Mouse (Mus musculus): ENCODE data around the gene Cntn2. TPM values are rescaled to one million over a fixed set of nuclear protein-coding genes. Genes with fewer than 3 reads are reported as not detected.

Gene Cntn2
- 0.19 and 0.38 TPM in 2 replicates for polyA plus RNA-seq (2015; fragmentation: Nextera tagmentation; extraction: Ambion mirVana)

DNA sequence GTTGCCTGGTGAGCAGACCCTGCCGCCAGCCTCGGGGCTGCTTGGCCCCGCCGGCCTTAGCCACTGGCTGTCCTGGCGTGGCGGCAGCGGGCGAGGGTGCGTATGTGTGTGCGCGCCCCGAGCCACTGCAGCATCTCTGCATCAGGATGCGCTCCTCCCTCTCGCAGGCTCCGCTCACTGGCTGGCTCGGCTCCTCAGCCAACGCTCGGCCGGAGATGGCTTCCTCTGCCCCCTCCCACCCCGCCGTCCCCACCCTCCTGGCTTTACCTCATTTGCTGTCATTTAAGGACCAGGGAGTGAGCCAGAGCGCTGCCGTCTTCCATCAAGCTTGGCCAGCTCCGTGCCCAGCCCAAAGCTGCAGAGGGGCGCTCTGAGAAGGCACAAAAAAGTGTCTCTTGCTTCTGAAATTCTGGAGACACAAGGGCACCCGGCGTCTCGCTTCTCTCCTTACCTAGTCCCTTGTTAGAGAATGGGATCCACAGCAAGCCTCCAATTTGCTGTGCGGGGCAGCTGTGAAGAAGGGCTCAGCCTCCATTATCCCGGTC, at the start of gene Cntn2:
TSS of gene Cntn2 (minus strand) at position 495 of the 545 bp plus-strand sequence.
- Histone ChIP-seq H3K4me3 (peak within 1 kb of the TSS; percentile 5; the same call in 1 of the 2 replicates), H3K27me3 (peaks cover 75% of the 10 kb centered on the region), H3K4me1 (replicated peaks) (peaks cover 14% of the 10 kb centered on the region), H3K27ac (no peak within 1 kb of the TSS), H3K9me3 (replicated peaks) (no peaks in the 10 kb centered on the region), H3K4me2 (peak within 1 kb of the TSS; percentile 42), H3K36me3 (no peaks in the 10 kb centered on the region), H3K9ac (no peak within 1 kb of the TSS)
- peak; percentile 19; the same call in 1 of the 2 replicates for ATAC-seq (replicated peaks; ENCODE audit: insufficient number of reproducible peaks, insufficient read depth, low FRiP score, low read depth)
- 2% methylated on average over 30 of the region's 30 CpGs for WGBS

DNA sequence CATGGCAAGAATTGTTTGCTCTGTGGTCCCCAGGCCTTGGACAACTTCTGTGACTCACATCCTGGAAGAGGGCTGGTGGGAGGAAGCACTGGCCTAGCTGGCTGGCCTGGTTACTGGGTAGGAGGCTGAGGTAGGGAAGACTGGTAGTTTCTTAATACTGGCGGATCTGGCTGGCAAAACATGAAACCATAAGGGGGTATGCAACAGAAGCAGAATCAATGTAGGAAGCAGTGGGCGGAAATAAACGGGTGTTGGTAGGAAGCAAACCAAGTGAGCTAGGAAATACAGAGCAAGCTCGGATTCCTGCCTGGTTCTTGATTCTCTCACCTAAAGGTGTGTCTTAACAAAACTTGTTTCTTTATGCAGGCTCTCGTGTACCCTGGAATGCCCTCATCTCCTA, 49.1 kb upstream of the Cntn2 start:
- no peaks in the 10 kb centered on the region for H3K9me3 ChIP-seq (replicated peaks)
- 81% methylated on average over 5 of the region's 5 CpGs for WGBS
- peaks cover 2% of the 10 kb centered on the region; the same call in 1 of the 2 replicates for H3K4me1 ChIP-seq (replicated peaks)
- ATAC-seq (replicated peaks; ENCODE audit: insufficient number of reproducible peaks, insufficient read depth, low FRiP score, low read depth), result no peak
- H3K36me3 ChIP-seq, result no peaks in the 10 kb centered on the region
- no peak overlapping the region for H3K4me2 ChIP-seq
- peaks cover 28% of the 10 kb centered on the region for H3K27me3 ChIP-seq
- H3K27ac ChIP-seq, result no peak overlapping the region
- H3K4me3 ChIP-seq, result no peak overlapping the region
- no peak overlapping the region for H3K9ac ChIP-seq

DNA sequence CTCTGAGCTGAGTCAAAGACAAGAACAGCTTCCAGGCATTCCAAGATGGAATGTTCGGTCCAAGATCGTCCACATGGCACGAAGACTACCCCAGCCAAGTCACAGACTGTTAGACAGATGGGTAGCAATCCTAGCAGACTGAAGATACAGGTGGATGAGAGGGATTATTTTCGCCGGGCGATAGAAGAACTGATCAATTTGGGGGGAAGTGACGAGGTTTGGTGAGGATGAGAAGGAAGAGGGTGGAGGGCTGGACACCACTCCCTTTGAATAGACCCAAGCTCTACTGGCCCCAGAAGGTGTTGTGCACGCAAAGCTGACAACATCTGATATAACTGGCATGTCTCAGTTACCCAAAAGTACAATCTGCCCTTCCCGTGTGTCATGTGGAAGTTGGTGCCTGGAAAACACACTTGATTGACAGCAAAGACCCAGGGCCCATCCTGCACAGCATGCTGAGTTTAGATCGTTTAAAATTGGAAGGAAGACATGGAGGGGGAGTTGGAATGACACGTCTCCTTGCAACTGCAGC, 48.4 kb upstream of the Cntn2 start:
- no peak overlapping the region for H3K9ac ChIP-seq
- WGBS, result 72% methylated on average over 11 of the region's 11 CpGs
- H3K27ac ChIP-seq, result no peak overlapping the region
- H3K4me1 ChIP-seq (replicated peaks), result peaks cover 5% of the 10 kb centered on the region; the same call in 1 of the 2 replicates
- H3K9me3 ChIP-seq (replicated peaks), result no peaks in the 10 kb centered on the region
- no peak overlapping the region for H3K4me2 ChIP-seq
- peaks cover 23% of the 10 kb centered on the region for H3K27me3 ChIP-seq
- no peak for ATAC-seq (replicated peaks; ENCODE audit: insufficient number of reproducible peaks, insufficient read depth, low FRiP score, low read depth)
- no peaks in the 10 kb centered on the region for H3K36me3 ChIP-seq
- no peak overlapping the region for H3K4me3 ChIP-seq

DNA sequence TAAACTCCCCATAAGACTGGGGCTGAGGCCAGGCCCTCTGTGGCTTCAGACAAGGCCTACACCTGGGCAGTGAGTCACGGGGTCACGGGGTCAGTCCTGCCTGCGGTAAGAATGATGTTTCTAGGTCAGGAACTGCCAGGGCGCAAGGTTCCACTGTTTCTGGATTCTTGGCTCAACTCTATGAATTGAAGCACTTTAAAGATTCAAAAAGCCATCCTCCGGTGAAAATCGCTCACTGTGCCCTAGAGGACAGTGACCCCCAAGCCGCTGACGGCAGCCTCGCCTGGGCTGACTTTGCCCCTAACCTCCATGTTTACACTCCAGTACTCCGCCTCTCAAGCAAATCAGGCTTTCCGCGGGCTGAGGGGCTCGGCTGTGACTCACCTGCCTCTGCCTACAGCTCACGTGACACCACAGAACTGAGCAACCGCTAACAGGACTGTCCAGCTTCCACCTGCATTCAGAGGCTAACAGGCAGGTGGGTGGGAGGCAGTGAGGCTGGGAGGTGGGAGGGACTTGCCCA, 43.7 kb upstream of the Cntn2 start:
- H3K4me2 ChIP-seq, result no peak overlapping the region
- H3K27ac ChIP-seq, result no peak overlapping the region
- no peaks in the 10 kb centered on the region for H3K36me3 ChIP-seq
- WGBS, result 45% methylated on average over 15 of the region's 15 CpGs
- H3K9ac ChIP-seq, result no peak overlapping the region
- ATAC-seq (replicated peaks; ENCODE audit: insufficient number of reproducible peaks, insufficient read depth, low FRiP score, low read depth), result no peak
- no peaks in the 10 kb centered on the region for H3K9me3 ChIP-seq (replicated peaks)
- H3K4me3 ChIP-seq, result no peak overlapping the region
- H3K27me3 ChIP-seq, result no peaks in the 10 kb centered on the region
- 0 out of 2 replicates have a peak, but pooled peaks cover 5% of the 10 kb centered on the region for H3K4me1 ChIP-seq (replicated peaks)

DNA sequence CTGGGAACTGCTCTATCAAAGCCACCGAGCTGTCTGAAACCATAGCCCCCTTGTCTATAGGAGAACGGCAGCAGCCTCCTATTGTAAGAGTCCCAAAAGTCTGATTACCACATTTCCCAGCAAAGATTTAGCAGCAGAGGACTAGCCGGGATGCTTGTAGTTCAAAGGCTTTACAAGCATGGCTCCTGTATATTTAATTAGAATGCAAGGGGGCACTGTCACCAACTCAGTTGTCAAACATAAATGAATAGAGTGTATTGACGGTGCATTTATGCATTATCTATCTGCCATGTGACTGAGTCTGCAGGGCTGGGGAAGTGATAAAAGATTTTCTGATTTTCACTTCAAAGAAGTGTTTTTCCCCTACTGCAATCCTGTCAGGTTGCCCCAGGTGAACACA, 42.3 kb upstream of the Cntn2 start:
- no peak overlapping the region for H3K4me3 ChIP-seq
- no peaks in the 10 kb centered on the region for H3K9me3 ChIP-seq (replicated peaks)
- 0 out of 2 replicates have a peak, but pooled peaks cover 5% of the 10 kb centered on the region for H3K4me1 ChIP-seq (replicated peaks)
- no peak overlapping the region for H3K27ac ChIP-seq
- ATAC-seq (replicated peaks; ENCODE audit: insufficient number of reproducible peaks, insufficient read depth, low FRiP score, low read depth), result no peak
- H3K36me3 ChIP-seq, result no peaks in the 10 kb centered on the region
- no peak overlapping the region for H3K4me2 ChIP-seq
- 72% methylated on average over 4 of the region's 4 CpGs for WGBS
- no peak overlapping the region for H3K9ac ChIP-seq
- no peaks in the 10 kb centered on the region for H3K27me3 ChIP-seq

DNA sequence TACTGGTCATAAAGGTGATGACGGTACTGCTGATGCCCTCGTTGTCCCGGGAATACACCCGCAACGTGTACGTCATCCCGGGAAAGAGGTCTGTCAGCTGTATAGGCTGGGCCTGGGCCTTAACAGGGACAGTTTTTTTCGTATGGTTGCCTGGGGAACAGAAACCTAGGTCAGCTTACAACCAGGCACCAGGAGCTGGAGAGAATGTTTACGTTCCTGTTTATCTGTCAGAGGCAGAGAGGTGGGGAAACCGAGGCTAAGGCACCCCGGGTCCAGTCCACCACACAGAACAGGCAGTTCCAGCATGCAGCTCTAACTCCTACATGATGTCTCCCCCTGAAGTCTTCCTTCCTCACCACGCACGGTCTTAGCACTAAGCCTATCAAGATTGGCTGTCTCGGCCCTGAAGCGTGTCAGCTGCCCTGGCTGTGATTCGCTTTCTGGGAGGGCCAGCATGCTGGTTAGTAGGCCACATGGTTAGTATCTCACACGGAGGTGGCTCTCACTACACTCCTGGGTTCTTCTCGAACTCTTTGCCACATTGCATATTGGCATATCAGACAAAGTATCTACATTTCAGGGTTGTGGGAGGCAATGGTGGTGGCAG, 40.0 kb upstream of the Cntn2 start:
- Histone ChIP-seq H3K27ac (no peak overlapping the region), H3K4me2 (no peak overlapping the region), H3K4me3 (no peak overlapping the region), H3K27me3 (0 out of 2 replicates have a peak, but pooled peaks cover 4% of the 10 kb centered on the region), H3K4me1 (replicated peaks) (0 out of 2 replicates have a peak, but pooled peaks cover 3% of the 10 kb centered on the region), H3K9ac (no peak overlapping the region), H3K36me3 (no peaks in the 10 kb centered on the region), H3K9me3 (replicated peaks) (no peaks in the 10 kb centered on the region)
- 68% methylated on average over 18 of the region's 18 CpGs for WGBS
- ATAC-seq (replicated peaks; ENCODE audit: insufficient number of reproducible peaks, insufficient read depth, low FRiP score, low read depth), result no peak

DNA sequence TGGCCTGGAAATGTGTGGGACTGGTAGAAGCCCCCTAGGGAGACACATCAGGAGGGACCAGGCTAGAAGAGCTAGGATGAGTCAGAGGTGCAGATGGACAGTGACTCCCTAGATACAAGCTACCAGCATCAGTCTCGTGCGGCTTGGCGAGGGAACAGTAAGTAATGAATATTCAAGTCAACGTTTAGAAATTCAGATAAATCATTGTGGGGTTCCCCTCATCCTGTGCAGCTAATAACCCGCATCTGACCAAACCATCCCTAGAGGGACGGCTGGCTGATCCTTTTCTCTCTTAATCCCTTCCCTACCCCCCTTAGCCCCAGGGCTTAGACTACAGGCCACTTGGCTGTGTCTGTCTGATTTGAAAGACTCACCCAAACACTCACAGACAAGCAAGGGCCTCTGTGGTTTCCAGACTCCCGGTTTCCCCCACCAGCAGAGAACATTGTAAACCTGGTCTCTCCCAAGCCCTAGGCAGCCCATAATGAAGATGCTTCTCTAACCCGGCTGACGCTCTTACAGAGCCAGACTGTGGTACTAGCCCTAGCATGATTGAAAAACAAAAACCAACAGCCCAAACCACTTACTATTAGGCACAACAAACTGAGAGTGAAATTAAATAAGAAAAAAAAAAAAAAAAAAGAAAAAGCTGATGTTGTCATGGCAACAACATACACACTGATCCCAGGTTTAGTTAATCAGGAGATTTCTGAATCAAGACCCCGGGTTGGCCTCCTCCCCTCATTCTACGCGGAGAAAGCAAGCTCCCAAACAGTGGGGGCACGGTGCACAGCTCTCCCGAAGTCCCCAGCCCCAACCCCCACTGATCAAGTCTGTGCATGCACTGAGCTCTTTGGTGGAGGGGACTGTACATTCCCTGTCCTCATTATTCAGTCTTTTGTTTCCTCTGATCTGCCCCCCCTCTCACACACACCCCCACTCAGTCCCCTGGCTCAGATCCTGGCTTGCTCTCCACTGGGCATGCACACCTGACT, 39.1 kb upstream of the Cntn2 start:
- Histone ChIP-seq H3K27ac (no peak overlapping the region), H3K4me3 (no peak overlapping the region), H3K9ac (no peak overlapping the region), H3K4me2 (no peak overlapping the region), H3K9me3 (replicated peaks) (no peaks in the 10 kb centered on the region), H3K27me3 (0 out of 2 replicates have a peak, but pooled peaks cover 5% of the 10 kb centered on the region), H3K4me1 (replicated peaks) (0 out of 2 replicates have a peak, but pooled peaks cover 3% of the 10 kb centered on the region), H3K36me3 (no peaks in the 10 kb centered on the region)
- WGBS, result 66% methylated on average over 14 of the region's 14 CpGs
- ATAC-seq (replicated peaks; ENCODE audit: insufficient number of reproducible peaks, insufficient read depth, low FRiP score, low read depth), result no peak

DNA sequence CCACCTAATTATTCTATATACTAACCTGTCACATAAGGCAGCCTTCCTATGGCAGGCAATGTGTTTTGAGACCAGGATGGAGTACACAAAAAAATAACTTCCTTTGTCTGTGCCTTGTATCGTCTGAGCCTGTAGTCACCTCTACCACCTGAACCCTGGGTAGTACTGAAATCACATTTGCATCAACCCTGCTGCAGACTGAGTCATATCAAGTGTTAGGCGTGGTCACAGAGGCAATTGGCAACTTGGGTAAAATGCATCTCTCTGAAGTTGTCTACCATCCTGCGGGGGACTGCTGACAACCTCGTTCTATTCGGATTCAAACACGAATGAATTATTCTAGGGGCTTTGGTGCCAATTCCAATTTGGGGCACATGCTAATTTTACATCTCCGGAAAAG, 37.0 kb upstream of the Cntn2 start:
- Histone ChIP-seq H3K9ac (no peak overlapping the region), H3K4me2 (no peak overlapping the region), H3K27me3 (0 out of 2 replicates have a peak, but pooled peaks cover 5% of the 10 kb centered on the region), H3K27ac (no peak overlapping the region), H3K9me3 (replicated peaks) (no peaks in the 10 kb centered on the region), H3K4me1 (replicated peaks) (no peaks in the 10 kb centered on the region), H3K4me3 (no peak overlapping the region), H3K36me3 (no peaks in the 10 kb centered on the region)
- WGBS, result 89% methylated on average over 7 of the region's 7 CpGs
- no peak for ATAC-seq (replicated peaks; ENCODE audit: insufficient number of reproducible peaks, insufficient read depth, low FRiP score, low read depth)

DNA sequence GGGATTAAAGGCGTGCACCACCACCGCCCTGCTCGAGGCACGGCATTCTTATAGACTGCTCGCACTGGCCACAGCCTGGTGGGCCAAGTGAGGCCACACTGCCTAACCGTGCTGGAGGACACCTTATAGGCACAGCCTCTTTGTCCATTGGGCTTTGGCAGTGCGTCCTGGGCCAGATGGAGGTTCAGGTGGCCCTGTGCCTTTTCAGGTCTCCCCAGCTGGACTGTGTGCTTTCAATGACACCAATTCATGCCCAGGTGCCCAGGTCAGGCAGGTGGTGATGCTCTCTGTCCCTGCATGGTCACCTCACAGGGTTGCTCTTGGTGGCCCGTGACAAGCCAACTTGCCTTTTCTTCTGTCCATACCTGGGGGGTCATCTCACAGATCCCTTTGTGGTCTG, 33.8 kb upstream of the Cntn2 start:
- 89% methylated on average over 8 of the region's 8 CpGs for WGBS
- Histone ChIP-seq H3K4me2 (no peak overlapping the region), H3K9ac (no peak overlapping the region), H3K27me3 (0 out of 2 replicates have a peak, but pooled peaks cover 5% of the 10 kb centered on the region), H3K36me3 (no peaks in the 10 kb centered on the region), H3K4me3 (no peak overlapping the region), H3K9me3 (replicated peaks) (no peaks in the 10 kb centered on the region), H3K27ac (no peak overlapping the region), H3K4me1 (replicated peaks) (no peaks in the 10 kb centered on the region)
- no peak for ATAC-seq (replicated peaks; ENCODE audit: insufficient number of reproducible peaks, insufficient read depth, low FRiP score, low read depth)

DNA sequence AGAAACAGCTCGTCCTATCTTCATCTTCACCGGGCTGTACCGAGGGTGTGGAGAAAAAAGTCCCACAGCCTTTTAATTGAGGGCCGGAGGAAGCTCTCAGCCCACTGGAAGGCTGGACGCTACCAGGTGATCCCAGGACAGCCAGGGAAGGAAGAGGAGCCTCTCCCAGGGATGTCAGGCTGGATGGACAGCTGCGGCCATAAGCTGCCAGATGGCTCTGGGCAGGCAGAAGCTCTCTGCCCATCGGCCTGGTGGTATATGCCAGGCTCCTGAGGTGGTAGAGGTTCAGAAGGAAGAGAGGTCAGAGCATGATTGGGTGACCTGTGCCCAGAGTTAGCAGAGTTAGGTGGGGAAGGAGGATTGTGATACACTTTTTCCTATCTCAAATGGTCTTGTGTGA, 29.8 kb upstream of the Cntn2 start:
- no peak overlapping the region for H3K9ac ChIP-seq
- H3K4me2 ChIP-seq, result no peak overlapping the region
- H3K27me3 ChIP-seq, result no peaks in the 10 kb centered on the region
- no peak overlapping the region for H3K4me3 ChIP-seq
- H3K9me3 ChIP-seq (replicated peaks), result no peaks in the 10 kb centered on the region
- H3K27ac ChIP-seq, result no peak overlapping the region
- no peaks in the 10 kb centered on the region for H3K36me3 ChIP-seq
- no peaks in the 10 kb centered on the region for H3K4me1 ChIP-seq (replicated peaks)
- ATAC-seq (replicated peaks; ENCODE audit: insufficient number of reproducible peaks, insufficient read depth, low FRiP score, low read depth), result no peak
- 87% methylated on average over 7 of the region's 7 CpGs for WGBS

DNA sequence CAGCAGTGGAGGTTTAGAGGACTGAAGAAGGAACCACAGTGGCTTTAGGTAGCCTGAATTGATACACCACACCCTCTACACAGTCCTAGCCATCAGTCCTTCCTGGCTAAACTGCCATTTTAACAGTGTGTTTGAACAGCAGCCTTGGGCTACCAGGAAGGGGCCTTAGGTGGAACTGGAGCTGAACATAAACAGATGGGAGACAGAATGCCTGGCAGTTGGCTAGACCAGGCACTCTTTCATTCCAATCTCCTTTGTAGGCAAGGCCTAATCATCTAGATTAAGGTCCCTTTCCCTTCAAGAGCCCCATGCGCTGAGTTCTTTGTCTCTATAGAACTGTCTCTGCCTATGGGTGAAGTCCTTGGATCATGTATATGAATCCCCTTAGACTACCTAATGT, 28.6 kb upstream of the Cntn2 start:
- Histone ChIP-seq H3K9ac (no peak overlapping the region), H3K4me3 (no peak overlapping the region), H3K27me3 (no peaks in the 10 kb centered on the region), H3K4me1 (replicated peaks) (no peaks in the 10 kb centered on the region), H3K27ac (no peak overlapping the region), H3K9me3 (replicated peaks) (no peaks in the 10 kb centered on the region), H3K36me3 (no peaks in the 10 kb centered on the region), H3K4me2 (no peak overlapping the region)
- WGBS, result 88% methylated on average over 1 of the region's 1 CpGs
- ATAC-seq (replicated peaks; ENCODE audit: insufficient number of reproducible peaks, insufficient read depth, low FRiP score, low read depth), result no peak
